Mouse (Mus musculus): ENCODE measurements around the gene Cryab.

Gene Cryab

GRCm38 (mm10) chr9:50751323-50751722 lies at the start of gene Cryab:
TSS of gene Cryab (plus strand) at chr9:50751325.
- no peak for DNase-seq (ENCODE audit: low read depth, low spot score)

- DNase-seq (ENCODE audit: low read depth, low spot score), result no peak
Measured at GRCm38 (mm10) chr9:50704907-50705306, 46.2 kb upstream of the Cryab start.

GRCm38 (mm10) chr9:50709108-50709507 lies 42.0 kb upstream of the Cryab start:
- no peak for DNase-seq (ENCODE audit: low read depth, low spot score)

GRCm38 (mm10) chr9:50711337-50711736 lies 39.8 kb upstream of the Cryab start:
- no peak for DNase-seq (ENCODE audit: low read depth, low spot score)

GRCm38 (mm10) chr9:50714188-50714587 lies 36.9 kb upstream of the Cryab start:
- DNase-seq (ENCODE audit: low read depth, low spot score), result no peak

GRCm38 (mm10) chr9:50718878-50719277 lies 32.2 kb upstream of the Cryab start:
- no peak for DNase-seq (ENCODE audit: low read depth, low spot score)

GRCm38 (mm10) chr9:50721061-50721460 lies 30.1 kb upstream of the Cryab start:
- no peak for DNase-seq (ENCODE audit: low read depth, low spot score)

GRCm38 (mm10) chr9:50722451-50722911 lies 28.6 kb upstream of the Cryab start:
- no peak for DNase-seq (ENCODE audit: low read depth, low spot score)

- no peak for DNase-seq (ENCODE audit: low read depth, low spot score)
Measured at GRCm38 (mm10) chr9:50723406-50723805, 27.7 kb upstream of the Cryab start.

- DNase-seq (ENCODE audit: low read depth, low spot score), result no peak
Measured at GRCm38 (mm10) chr9:50724147-50724546, 27.0 kb upstream of the Cryab start.

GRCm38 (mm10) chr9:50724661-50725330 lies 26.3 kb upstream of the Cryab start:
- no peak for DNase-seq (ENCODE audit: low read depth, low spot score)

GRCm38 (mm10) chr9:50725921-50726590 lies 25.1 kb upstream of the Cryab start:
- DNase-seq (ENCODE audit: low read depth, low spot score), result no peak

- DNase-seq (ENCODE audit: low read depth, low spot score), result no peak
Measured at GRCm38 (mm10) chr9:50727171-50727924, 23.8 kb upstream of the Cryab start.

GRCm38 (mm10) chr9:50727925-50728651 lies 23.0 kb upstream of the Cryab start:
- no peak for DNase-seq (ENCODE audit: low read depth, low spot score)

GRCm38 (mm10) chr9:50729600-50729999 lies 21.5 kb upstream of the Cryab start:
- no peak for DNase-seq (ENCODE audit: low read depth, low spot score)

- DNase-seq (ENCODE audit: low read depth, low spot score), result no peak
Measured at GRCm38 (mm10) chr9:50732560-50732959, 18.6 kb upstream of the Cryab start.

GRCm38 (mm10) chr9:50734989-50735388 lies 16.1 kb upstream of the Cryab start:
- peak; percentile 5 for DNase-seq (ENCODE audit: low read depth, low spot score)

GRCm38 (mm10) chr9:50738914-50739870 lies 11.9 kb upstream of the Cryab start, which contains the start of gene Dixdc1:
TSS of gene Dixdc1 (minus strand) at chr9:50739517.
- peak; percentile 46 for DNase-seq (ENCODE audit: low read depth, low spot score)

GRCm38 (mm10) chr9:50740867-50741784 lies 10.0 kb upstream of the Cryab start:
- no peak for DNase-seq (ENCODE audit: low read depth, low spot score)

Measured in c-Kit-negative CD71-positive TER-119-positive erythroid progenitor cells, embryonic 14.5 days (primary cell).